Mouse (Mus musculus) brain, adult 2 months (tissue): ENCODE measurements around the gene Ints5.

ENCODE experiments used
- DNase-seq: peaks from one replicate; pipeline ENCODE4 v3.0.0; 2011; ENCODE audit warnings: low read depth, low spot score

Gene Ints5

GRCm38 (mm10) chr19:8928689-8929223 is 36.0 kb downstream of the Ints5 start:
- DNase-seq: peak; percentile 69

GRCm38 (mm10) chr19:8929224-8930088 is 36.7 kb downstream of the Ints5 start, which contains the start of the genes Rom1 and Eml3:
TSS of gene Rom1 (minus strand) at chr19:8929356.
TSS of gene Eml3 (plus strand) at chr19:8929552.
- peak; percentile 86 for DNase-seq

GRCm38 (mm10) chr19:8930117-8930516 is 37.3 kb downstream of the Ints5 start:
- no peak for DNase-seq

- no peak for DNase-seq
Measured at GRCm38 (mm10) chr19:8930771-8931170, 38.0 kb downstream of the Ints5 start.

- DNase-seq: no peak
Measured at GRCm38 (mm10) chr19:8936736-8937135, 43.9 kb downstream of the Ints5 start.

GRCm38 (mm10) chr19:8940526-8941133 is 47.8 kb downstream of the Ints5 start:
- no peak for DNase-seq

GRCm38 (mm10) chr19:8941136-8941514 is 48.3 kb downstream of the Ints5 start:
- no peak for DNase-seq

GRCm38 (mm10) chr19:8941515-8942217 is 48.9 kb downstream of the Ints5 start, which contains the start of gene Mta2:
TSS of gene Mta2 (plus strand) at chr19:8941875.
- DNase-seq: peak; percentile 98

- peak; percentile 73 for DNase-seq
Measured at GRCm38 (mm10) chr19:8942276-8942964, 49.6 kb downstream of the Ints5 start.

- no peak for DNase-seq
Measured at GRCm38 (mm10) chr19:8943047-8943446, 50.2 kb downstream of the Ints5 start.

- no peak for DNase-seq
Measured at GRCm38 (mm10) chr19:8944062-8944461, 51.3 kb downstream of the Ints5 start.

GRCm38 (mm10) chr19:8944750-8945149 is 51.9 kb downstream of the Ints5 start:
- DNase-seq: peak; percentile 55

GRCm38 (mm10) chr19:8945251-8945650 is 52.4 kb downstream of the Ints5 start:
- DNase-seq: no peak

- DNase-seq: no peak
Measured at GRCm38 (mm10) chr19:8946929-8947328, 54.1 kb downstream of the Ints5 start.
